Mouse (Mus musculus) embryonic facial prominence, embryonic 10.5 days (tissue): ENCODE measurements around the gene Mrnip. TPM values are rescaled to one million over a fixed set of nuclear protein-coding genes. Genes with fewer than 3 reads are reported as not detected.

Source experiments
- microRNA-seq: library from miRNA; unstranded; fragments of <30 nt; microRNA quantifications from one replicate; pipeline ENCODE4, GENCODE M21; 2017
- polyA plus RNA-seq: library from polyadenylated mRNA; unstranded; fragments of >200 nt; fragmentation: Nextera tagmentation; extraction: Ambion mirVana; gene quantifications from 2 replicates; pipeline ENCODE4 v1.2.1, GENCODE M21; 2016

Mrnip gene
- polyA plus RNA-seq, 1 experiment from 2014 or later = 27.3 TPM

Small RNAs within 50 kb of the gene (microRNA-seq; reads per million reads assigned to microRNA genes)
- gene Mir6919 = not detected

Other genes starting within 250 kb of the Mrnip start
- gene Rnf130, start 149.1 kb upstream of the Mrnip start, polyA plus RNA-seq = 57.4 and 60.5 TPM in 2 replicates
- gene Tbc1d9b, start 43.0 kb upstream of the Mrnip start, polyA plus RNA-seq = 35.7 and 36.9 TPM in 2 replicates
- 130 and 131 TPM in 2 replicates for gene Sqstm1, start 36.4 kb downstream of the Mrnip start, polyA plus RNA-seq
- gene Mgat4b, start 36.4 kb downstream of the Mrnip start, polyA plus RNA-seq = 22.6 and 23.5 TPM in 2 replicates
- 0.75 and 1.4 TPM in 2 replicates for gene Ltc4s, start 64.2 kb downstream of the Mrnip start, polyA plus RNA-seq
- 6.7 and 7.2 TPM in 2 replicates for gene Maml1, start 117.9 kb downstream of the Mrnip start, polyA plus RNA-seq
- gene Canx, start 151.2 kb downstream of the Mrnip start, polyA plus RNA-seq = 318 and 328 TPM in 2 replicates
- 0.52 TPM in 1 of 2 replicates, not detected in the other for gene Cby3, start 180.0 kb downstream of the Mrnip start, polyA plus RNA-seq
- gene Hnrnph1, start 202.5 kb downstream of the Mrnip start, polyA plus RNA-seq = 611 and 614 TPM in 2 replicates